Mouse (Mus musculus): ENCODE data around the gene Hist1h3f. TPM values are rescaled to one million over a fixed set of nuclear protein-coding genes. Genes with fewer than 3 reads are reported as not detected.
A peak's percentile ranks its signal among the peaks of the same experiment; 100 is the strongest.

Gene Hist1h3f
- total and polyA plus RNA-seq, 3 experiments = 1.2 to 541 TPM; not detected in 1

DNA sequence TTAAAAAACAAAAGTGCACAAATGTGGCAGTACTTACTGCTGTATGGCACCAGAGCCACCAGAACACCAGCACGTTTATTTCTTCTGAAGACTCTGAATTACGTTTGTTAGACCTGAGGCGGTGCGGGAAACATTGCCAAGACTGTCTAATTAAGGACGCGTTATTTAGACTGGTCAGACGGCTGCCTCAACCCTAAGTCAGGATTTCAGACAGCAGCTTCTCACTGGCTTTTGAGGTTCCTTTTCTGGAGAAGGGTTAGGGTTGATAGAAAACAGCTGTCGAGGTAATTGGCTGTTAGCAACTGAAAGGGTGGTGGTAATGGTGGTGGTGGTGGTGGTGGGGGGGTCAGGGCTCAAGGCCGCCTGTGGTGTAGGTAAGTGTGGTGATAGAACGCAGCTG is 45.2 kb upstream of the Hist1h3f start:
- no peaks in the 10 kb centered on the region for H3K27me3 ChIP-seq (ENCODE audit: control insufficient read depth in 1 of 2, insufficient read depth in 2 of 2, low read length in 2 of 2)
- H3K4me1 ChIP-seq (ENCODE audit: control insufficient read depth in 1 of 2, insufficient read depth in 2 of 2, low read length in 2 of 2) = peaks cover 0 to 3% of the 10 kb centered on the region in 2 experiments; a peak in 1 of 4 replicates
- peak overlapping the region; percentile 56 to 68 for H3K4me3 ChIP-seq (ENCODE audit: control insufficient read depth in 1 of 2, insufficient read depth in 1 of 2, low read depth in 2 of 2, low read length in 2 of 2)
- peak overlapping the region; percentile 19 for H3K9ac ChIP-seq (ENCODE audit: control insufficient read depth, low read depth, low read length, poor library complexity, severe bottlenecking)
- H3K36me3 ChIP-seq (ENCODE audit: control insufficient read depth in 1 of 2, insufficient read depth in 2 of 2, low read length in 2 of 2) = peaks cover 0 to 11% of the 10 kb centered on the region in 2 experiments; a peak in 2 of 4 replicates
- peak; percentile 65 for DNase-seq (ENCODE audit: low read depth, low spot score)
- TF ChIP-seq CTCF (IDR thresholded peaks at IDR 0.05 in 2 of 3, conservative IDR thresholded peaks at IDR 0.05 in 1 of 3; ENCODE audit: control insufficient read depth in 1 of 3, insufficient read depth in 1 of 3, low read depth in 2 of 3, low read length in 3 of 3, poor library complexity in 1 of 3, severe bottlenecking in 1 of 3) (no peak), MYC (IDR thresholded peaks at IDR 0.05; ENCODE audit: low read depth, low read length) (no peak), CHD2 (IDR thresholded peaks at IDR 0.05; ENCODE audit: low read length) (no peak), MAX (IDR thresholded peaks at IDR 0.05; ENCODE audit: low read length) (no peak)
- no peak overlapping the region for H3K27ac ChIP-seq (ENCODE audit: control insufficient read depth, low read depth, low read length)
- H3K9me3 ChIP-seq (replicated peaks; ENCODE audit: insufficient read depth, low read length) = no peaks in the 10 kb centered on the region
- no peaks in the 10 kb centered on the region for H3K79me2 ChIP-seq (ENCODE audit: control insufficient read depth, insufficient read depth, low read length, poor library complexity)

DNA sequence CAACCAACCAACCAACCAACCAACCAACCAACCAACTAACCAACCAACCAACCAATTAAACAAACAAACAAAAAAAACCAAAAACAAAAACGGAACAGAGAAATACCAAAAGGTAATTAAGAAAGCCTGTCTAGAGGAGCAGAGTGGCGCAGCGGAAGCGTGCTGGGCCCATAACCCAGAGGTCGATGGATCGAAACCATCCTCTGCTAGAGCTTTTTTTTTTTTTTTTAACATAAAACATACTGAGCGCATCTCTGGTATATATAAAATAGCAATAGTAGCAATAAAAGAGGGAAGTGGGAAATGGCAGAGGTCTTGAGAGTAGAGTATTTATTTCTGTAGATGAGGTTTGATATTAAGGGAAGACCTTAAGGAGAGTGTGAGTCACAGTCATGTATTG is 43.9 kb upstream of the Hist1h3f start:
- H3K36me3 ChIP-seq (ENCODE audit: control insufficient read depth in 1 of 2, insufficient read depth in 2 of 2, low read length in 2 of 2) = peaks cover 0 to 18% of the 10 kb centered on the region in 2 experiments; a peak in 2 of 4 replicates
- no peaks in the 10 kb centered on the region for H3K79me2 ChIP-seq (ENCODE audit: control insufficient read depth, insufficient read depth, low read length, poor library complexity)
- no peaks in the 10 kb centered on the region for H3K9me3 ChIP-seq (replicated peaks; ENCODE audit: insufficient read depth, low read length)
- peaks cover 0 to 9% of the 10 kb centered on the region in 2 experiments; a peak in 1 of 4 replicates for H3K4me1 ChIP-seq (ENCODE audit: control insufficient read depth in 1 of 2, insufficient read depth in 2 of 2, low read length in 2 of 2)
- H3K9ac ChIP-seq (ENCODE audit: control insufficient read depth, low read depth, low read length, poor library complexity, severe bottlenecking) = peak overlapping the region; percentile 19
- DNase-seq (ENCODE audit: low read depth, low spot score) = no peak
- H3K27ac ChIP-seq (ENCODE audit: control insufficient read depth, low read depth, low read length) = no peak overlapping the region
- H3K27me3 ChIP-seq (ENCODE audit: control insufficient read depth in 1 of 2, insufficient read depth in 2 of 2, low read length in 2 of 2) = no peaks in the 10 kb centered on the region
- TF ChIP-seq TBP (IDR thresholded peaks at IDR 0.05; ENCODE audit: low read depth, low read length) (peak; percentile 99), JUND (IDR thresholded peaks at IDR 0.05; ENCODE audit: low read depth, low read length) (no peak), ZC3H11A (IDR thresholded peaks at IDR 0.05; ENCODE audit: low read depth, low read length) (no peak)
- H3K4me3 ChIP-seq (ENCODE audit: control insufficient read depth in 1 of 2, insufficient read depth in 1 of 2, low read depth in 2 of 2, low read length in 2 of 2) = peak overlapping the region; percentile 56 to 68

DNA sequence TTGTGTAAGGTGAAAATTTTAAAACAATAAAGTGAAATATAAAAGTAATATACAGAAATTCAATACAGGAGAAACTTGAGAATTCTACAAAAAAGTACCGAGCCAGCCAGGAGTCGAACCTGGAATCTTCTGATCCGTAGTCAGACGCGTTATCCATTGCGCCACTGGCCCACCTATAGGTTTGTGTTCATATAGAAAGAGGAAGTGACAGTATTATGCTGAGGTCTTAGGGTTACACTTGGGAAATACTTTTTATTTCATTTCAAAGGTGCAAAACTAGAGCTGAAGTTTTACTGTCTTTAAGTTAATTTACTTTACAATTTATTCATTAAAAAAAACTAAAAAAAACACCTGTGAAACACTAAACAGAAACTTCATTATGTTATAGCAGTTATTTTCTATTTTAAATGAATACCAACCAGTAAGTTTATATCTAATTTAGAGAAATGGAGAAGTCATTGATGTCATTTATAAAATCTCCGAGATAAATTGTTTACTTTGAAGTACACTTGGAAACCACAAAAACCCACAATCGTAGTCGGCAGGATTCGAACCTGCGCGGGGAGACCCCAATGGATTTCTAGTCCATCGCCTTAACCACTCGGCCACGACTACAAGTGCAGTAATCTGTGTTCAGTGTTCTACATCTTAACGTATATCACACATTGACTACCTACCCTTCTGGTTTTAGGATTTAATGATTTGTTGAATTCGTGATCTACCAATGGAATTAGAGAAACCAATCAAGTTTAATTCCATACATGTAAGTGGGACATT is 43.2 kb upstream of the Hist1h3f start:
- H3K79me2 ChIP-seq (ENCODE audit: control insufficient read depth, insufficient read depth, low read length, poor library complexity) = no peaks in the 10 kb centered on the region
- peak overlapping the region in 1 of 2 experiments; percentile 66; a peak in 2 of 4 replicates for H3K4me3 ChIP-seq (ENCODE audit: control insufficient read depth in 1 of 2, insufficient read depth in 1 of 2, low read depth in 2 of 2, low read length in 2 of 2)
- no peaks in the 10 kb centered on the region for H3K9me3 ChIP-seq (replicated peaks; ENCODE audit: insufficient read depth, low read length)
- TF ChIP-seq TBP (IDR thresholded peaks at IDR 0.05; ENCODE audit: low read depth, low read length) (peak; percentile 99), GATA1 (IDR thresholded peaks at IDR 0.05; ENCODE audit: low read depth, low read length) (peak; percentile 62), CHD2 (IDR thresholded peaks at IDR 0.05; ENCODE audit: low read length) (no peak)
- no peak overlapping the region for H3K27ac ChIP-seq (ENCODE audit: control insufficient read depth, low read depth, low read length)
- H3K36me3 ChIP-seq (ENCODE audit: control insufficient read depth in 1 of 2, insufficient read depth in 2 of 2, low read length in 2 of 2) = peaks cover 0 to 18% of the 10 kb centered on the region in 2 experiments; a peak in 2 of 4 replicates
- DNase-seq (ENCODE audit: low read depth, low spot score) = peak; percentile 88
- H3K27me3 ChIP-seq (ENCODE audit: control insufficient read depth in 1 of 2, insufficient read depth in 2 of 2, low read length in 2 of 2) = no peaks in the 10 kb centered on the region
- peak overlapping the region; percentile 53; the same call in 1 of the 2 replicates for H3K9ac ChIP-seq (ENCODE audit: control insufficient read depth, low read depth, low read length, poor library complexity, severe bottlenecking)
- H3K4me1 ChIP-seq (ENCODE audit: control insufficient read depth in 1 of 2, insufficient read depth in 2 of 2, low read length in 2 of 2) = peaks cover 0 to 13% of the 10 kb centered on the region in 2 experiments; a peak in 1 of 4 replicates

Measured in MEL (cell line).